Mouse (Mus musculus): ENCODE measurements at regions not wholly inside any gene's neighbourhood (a gene's known extent, or its start where the extent isn't known, plus 50 kb on each side); places are given as distances from the start of the nearest gene placed in this dataset.

DNA sequence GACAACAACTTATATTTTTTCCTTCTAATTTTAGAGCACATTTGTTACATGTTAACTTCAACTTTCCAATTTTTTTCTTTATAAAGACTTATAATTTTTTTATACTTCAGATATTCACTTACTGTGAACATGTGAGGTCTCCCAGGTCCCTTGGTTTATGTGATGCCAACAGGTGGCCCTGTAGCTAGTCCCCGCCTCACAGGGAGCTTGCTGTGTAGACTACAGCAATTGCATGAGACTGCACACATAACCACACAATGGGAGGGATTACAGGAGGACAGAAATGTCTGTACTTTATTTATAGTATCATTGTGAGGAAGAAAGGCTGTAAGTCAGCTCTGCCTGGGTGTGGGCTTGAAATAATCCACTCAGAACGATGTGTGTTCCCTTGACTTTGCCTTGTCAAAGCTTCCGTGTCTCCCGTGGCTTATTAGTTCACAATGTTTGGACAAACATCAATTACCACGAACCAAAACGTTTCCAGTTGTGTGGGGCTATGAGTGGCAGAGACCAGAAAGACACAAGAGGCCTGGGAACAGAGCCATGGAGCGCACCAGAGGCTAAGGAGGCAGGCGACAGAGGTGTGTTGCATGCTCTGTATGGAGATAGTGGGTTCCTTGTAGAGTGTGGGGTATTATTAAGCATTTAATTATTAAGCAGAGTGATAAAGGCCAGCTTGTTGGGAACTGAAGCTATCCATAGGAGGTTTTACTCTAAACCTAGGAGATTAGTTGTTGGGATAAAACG, 136.6 kb upstream of the Gm5148 start:
- no peaks in the 10 kb centered on the region for H3K36me3 ChIP-seq (ENCODE audit: control insufficient read depth, insufficient read depth, low read length)
- WGBS: 67% methylated on average over 9 of the region's 9 CpGs
- H3K4me1 ChIP-seq (ENCODE audit: control insufficient read depth, insufficient read depth, insufficient read length, low read length): no peaks in the 10 kb centered on the region
- H3K27me3 ChIP-seq (ENCODE audit: control insufficient read depth, insufficient read depth, low read length): no peaks in the 10 kb centered on the region
- no peak overlapping the region for H3K27ac ChIP-seq (ENCODE audit: insufficient read depth, low read depth, low read length)
- H3K4me3 ChIP-seq (ENCODE audit: low read depth, low read length): no peak overlapping the region
- TF ChIP-seq POLR2A (IDR thresholded peaks at IDR 0.05; ENCODE audit: low read depth, low read length) (no peak), CTCF (IDR thresholded peaks at IDR 0.05; ENCODE audit: extremely low read depth, insufficient read length, insufficient replicate concordance, low read depth, low read length) (no peak)

DNA sequence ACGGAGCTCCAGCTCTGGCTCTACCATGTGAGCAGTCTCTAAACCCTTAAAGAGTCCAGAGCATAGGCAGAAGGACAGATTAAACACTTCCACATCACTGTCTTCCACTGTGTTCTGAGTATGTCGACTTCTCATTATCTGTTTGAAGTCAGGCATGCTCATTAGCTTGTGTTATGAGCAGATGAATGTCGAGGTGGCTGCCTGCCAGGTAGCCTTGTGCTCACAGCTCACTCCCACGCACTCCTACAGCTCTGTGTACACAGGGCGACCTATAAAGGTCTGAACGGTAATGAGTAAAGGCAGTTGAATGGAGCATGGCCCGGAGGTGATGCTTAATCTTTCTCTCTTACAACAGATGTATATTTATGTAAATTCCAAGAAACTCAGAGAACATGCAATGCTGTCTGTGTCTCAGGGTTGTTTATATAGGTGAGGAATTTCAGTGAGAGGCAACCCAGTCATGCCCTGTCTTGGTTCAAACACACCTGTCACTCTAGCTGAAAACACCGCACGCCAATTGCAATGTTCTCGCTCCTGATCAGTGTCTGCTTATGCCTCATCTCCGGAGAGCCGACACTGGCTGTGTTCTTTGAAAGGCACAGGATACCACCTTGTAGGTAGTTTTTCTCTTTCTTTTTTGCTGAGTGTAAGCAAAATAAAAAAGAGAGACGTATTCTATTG, 135.9 kb upstream of the Gm5148 start:
- no peak overlapping the region for H3K4me3 ChIP-seq (ENCODE audit: low read depth, low read length)
- TF ChIP-seq CTCF (IDR thresholded peaks at IDR 0.05; ENCODE audit: extremely low read depth, insufficient read length, insufficient replicate concordance, low read depth, low read length): no peak
- no peak for TF ChIP-seq POLR2A (IDR thresholded peaks at IDR 0.05; ENCODE audit: low read depth, low read length)
- no peaks in the 10 kb centered on the region for H3K27me3 ChIP-seq (ENCODE audit: control insufficient read depth, insufficient read depth, low read length)
- H3K27ac ChIP-seq (ENCODE audit: insufficient read depth, low read depth, low read length): no peak overlapping the region
- H3K4me1 ChIP-seq (ENCODE audit: control insufficient read depth, insufficient read depth, insufficient read length, low read length): no peaks in the 10 kb centered on the region
- H3K36me3 ChIP-seq (ENCODE audit: control insufficient read depth, insufficient read depth, low read length): no peaks in the 10 kb centered on the region
- 44% methylated on average over 13 of the region's 13 CpGs for WGBS

DNA sequence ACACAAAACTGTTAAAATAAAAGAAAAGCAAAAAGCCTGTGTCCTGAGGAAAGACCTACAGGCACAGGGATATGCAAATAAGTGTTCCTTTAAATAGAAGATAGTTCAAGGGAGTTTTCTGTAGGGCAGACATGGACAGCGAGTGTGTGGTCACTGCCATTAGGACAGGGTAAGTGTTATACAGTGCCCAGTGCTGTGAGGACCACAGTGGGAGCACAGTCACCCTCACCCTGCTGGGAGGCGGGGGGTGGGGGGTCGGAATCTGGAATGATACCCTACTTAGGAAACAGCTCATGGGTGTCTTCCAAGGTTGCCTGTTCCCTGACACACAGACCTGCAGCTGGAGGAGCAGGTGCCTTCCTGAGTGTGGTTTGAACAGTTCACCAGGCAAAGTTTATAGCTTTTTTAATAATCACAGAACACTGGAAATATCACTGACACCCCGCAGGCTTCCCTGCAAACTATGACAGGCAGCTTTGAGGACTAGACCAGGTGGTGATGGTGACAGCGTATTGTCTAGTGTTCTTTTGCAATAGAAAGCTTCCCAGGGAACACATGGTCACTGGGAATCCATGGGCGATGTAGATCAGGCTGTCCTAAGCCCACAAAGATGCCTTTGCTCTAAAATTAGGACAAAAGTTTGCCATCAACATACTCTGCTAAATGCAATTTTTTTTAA, 134.5 kb upstream of the Gm5148 start:
- Histone ChIP-seq H3K4me1 (ENCODE audit: control insufficient read depth, insufficient read depth, insufficient read length, low read length) (no peaks in the 10 kb centered on the region), H3K4me3 (ENCODE audit: low read depth, low read length) (no peak overlapping the region), H3K27me3 (ENCODE audit: control insufficient read depth, insufficient read depth, low read length) (no peaks in the 10 kb centered on the region), H3K27ac (ENCODE audit: insufficient read depth, low read depth, low read length) (no peak overlapping the region), H3K36me3 (ENCODE audit: control insufficient read depth, insufficient read depth, low read length) (no peaks in the 10 kb centered on the region)
- TF ChIP-seq POLR2A (IDR thresholded peaks at IDR 0.05; ENCODE audit: low read depth, low read length): no peak
- TF ChIP-seq CTCF (IDR thresholded peaks at IDR 0.05; ENCODE audit: extremely low read depth, insufficient read length, insufficient replicate concordance, low read depth, low read length): no peak
- WGBS: 94% methylated on average over 6 of the region's 6 CpGs

DNA sequence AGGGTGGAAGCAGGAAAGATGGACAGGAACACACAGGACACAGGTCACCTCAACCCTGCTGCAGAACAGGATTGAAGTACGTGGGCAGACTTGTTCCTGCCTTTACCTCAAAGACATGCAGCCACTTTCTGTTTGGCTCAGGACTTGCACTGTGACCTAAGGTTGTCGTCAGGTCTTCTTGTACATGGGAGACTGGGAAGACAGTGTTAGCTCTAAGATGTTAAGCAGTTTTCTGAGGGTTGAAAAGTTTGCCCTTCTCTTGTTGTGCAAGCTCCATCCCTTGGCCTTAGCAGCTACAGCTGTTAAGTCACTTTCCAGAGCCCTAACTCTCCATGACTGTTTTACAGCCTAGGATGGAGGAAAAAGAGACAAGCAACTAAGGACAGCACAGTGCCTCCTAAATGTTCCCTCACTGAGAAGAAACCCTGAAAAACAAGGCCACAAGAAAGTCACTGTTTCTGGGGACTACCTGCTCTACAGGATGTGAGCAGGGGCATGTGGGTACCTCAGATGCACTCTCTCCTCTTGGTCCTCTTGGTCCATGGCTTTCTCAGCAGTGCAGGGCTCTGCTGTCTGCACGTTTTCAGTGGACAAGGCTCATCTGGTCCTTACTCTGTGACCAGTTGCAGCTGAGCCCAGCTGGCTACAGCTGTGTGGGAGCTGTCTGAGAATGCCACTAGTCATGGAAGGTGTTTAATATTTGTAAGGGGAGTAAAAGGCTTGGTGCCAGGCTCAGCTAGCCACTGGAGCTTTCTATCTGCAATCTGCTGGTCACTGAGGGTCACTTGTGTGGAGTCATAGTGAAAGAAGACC, 122.1 kb upstream of the Gm5148 start:
- no peak overlapping the region for H3K27ac ChIP-seq (ENCODE audit: insufficient read depth, low read depth, low read length)

DNA sequence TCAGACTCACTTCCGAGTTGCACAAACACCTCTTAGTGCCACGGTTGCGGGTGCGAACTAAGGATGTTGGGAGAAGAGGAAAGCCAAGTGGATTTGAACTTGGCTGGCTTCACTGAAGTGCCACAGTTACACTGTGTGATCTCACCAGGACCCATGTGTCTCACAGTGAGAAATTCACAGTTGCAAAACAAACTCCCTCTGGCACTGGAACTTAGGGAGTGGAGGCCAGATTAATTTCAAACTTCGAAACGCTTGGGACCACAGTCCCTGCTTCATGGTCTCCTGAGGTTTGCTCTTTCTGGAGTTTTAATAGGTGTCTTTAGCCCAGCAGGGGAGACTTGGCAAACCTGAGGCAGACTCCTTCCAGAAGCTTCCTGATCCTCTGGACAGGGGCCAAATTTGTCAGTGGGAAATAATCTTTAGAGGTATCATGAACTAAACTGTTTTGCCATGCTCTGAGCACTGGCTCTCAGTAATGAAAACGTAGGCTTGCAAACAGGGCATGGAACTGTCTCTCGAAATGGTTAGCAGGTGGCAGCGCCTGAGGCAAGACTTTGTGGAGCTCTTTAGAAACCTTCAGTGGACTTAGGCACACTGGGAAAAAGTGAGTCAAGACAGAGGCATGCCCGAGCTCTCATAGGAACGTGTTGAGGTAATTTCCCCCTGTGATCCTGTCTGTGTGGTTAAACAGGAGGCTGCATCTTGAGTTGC, 121.2 kb upstream of the Gm5148 start:
- Histone ChIP-seq H3K27me3 (ENCODE audit: control insufficient read depth, insufficient read depth, low read length) (no peaks in the 10 kb centered on the region), H3K36me3 (ENCODE audit: control insufficient read depth, insufficient read depth, low read length) (no peaks in the 10 kb centered on the region), H3K4me3 (ENCODE audit: low read depth, low read length) (no peak overlapping the region), H3K27ac (ENCODE audit: insufficient read depth, low read depth, low read length) (peak overlapping the region; percentile 69), H3K4me1 (ENCODE audit: control insufficient read depth, insufficient read depth, insufficient read length, low read length) (no peaks in the 10 kb centered on the region; the same call in 1 of the 2 replicates)
- WGBS: 73% methylated on average over 11 of the region's 11 CpGs
- TF ChIP-seq CTCF (IDR thresholded peaks at IDR 0.05; ENCODE audit: extremely low read depth, insufficient read length, insufficient replicate concordance, low read depth, low read length) (no peak), POLR2A (IDR thresholded peaks at IDR 0.05; ENCODE audit: low read depth, low read length) (no peak)

More for the DNA sequence above, 122.1 kb upstream of the Gm5148 start:
- no peaks in the 10 kb centered on the region for H3K36me3 ChIP-seq (ENCODE audit: control insufficient read depth, insufficient read depth, low read length)
- WGBS: 62% methylated on average over 3 of the region's 3 CpGs
- no peaks in the 10 kb centered on the region for H3K27me3 ChIP-seq (ENCODE audit: control insufficient read depth, insufficient read depth, low read length)
- H3K4me3 ChIP-seq (ENCODE audit: low read depth, low read length): no peak overlapping the region
- TF ChIP-seq CTCF (IDR thresholded peaks at IDR 0.05; ENCODE audit: extremely low read depth, insufficient read length, insufficient replicate concordance, low read depth, low read length) (no peak), POLR2A (IDR thresholded peaks at IDR 0.05; ENCODE audit: low read depth, low read length) (no peak)
- no peaks in the 10 kb centered on the region; the same call in 1 of the 2 replicates for H3K4me1 ChIP-seq (ENCODE audit: control insufficient read depth, insufficient read depth, insufficient read length, low read length)

DNA sequence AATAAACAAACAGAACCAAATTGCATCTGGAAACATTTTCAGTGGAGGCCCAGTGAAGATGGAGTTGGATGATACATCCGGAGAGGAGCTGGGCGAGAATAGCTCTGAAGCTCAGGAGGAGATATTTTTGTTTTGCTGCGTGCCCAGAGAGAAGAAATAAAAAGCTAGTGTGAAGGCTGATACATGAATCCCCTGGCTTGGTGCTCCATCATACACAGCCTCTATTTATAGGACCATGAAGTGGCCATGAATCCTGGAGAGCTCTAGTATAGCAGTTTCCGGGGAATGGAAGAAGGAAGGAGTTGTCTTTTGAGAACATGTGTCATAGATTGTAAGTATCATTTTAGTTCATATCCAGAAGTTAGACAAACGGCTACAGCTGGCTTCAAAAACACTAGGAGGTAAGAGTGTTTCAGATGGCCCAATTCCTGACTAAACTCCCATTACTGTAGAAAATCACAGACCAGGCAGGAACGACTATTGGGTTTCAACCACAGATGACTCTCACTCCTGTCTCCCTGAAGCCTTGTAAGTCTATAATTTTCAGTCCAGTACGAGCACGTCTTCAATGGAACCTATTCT, 120.5 kb upstream of the Gm5148 start:
- Histone ChIP-seq H3K27me3 (ENCODE audit: control insufficient read depth, insufficient read depth, low read length) (no peaks in the 10 kb centered on the region), H3K27ac (ENCODE audit: insufficient read depth, low read depth, low read length) (peak overlapping the region; percentile 69; the same call in 1 of the 2 replicates), H3K36me3 (ENCODE audit: control insufficient read depth, insufficient read depth, low read length) (no peaks in the 10 kb centered on the region), H3K4me1 (ENCODE audit: control insufficient read depth, insufficient read depth, insufficient read length, low read length) (no peaks in the 10 kb centered on the region; the same call in 1 of the 2 replicates), H3K4me3 (ENCODE audit: low read depth, low read length) (no peak overlapping the region)
- WGBS: 76% methylated on average over 8 of the region's 8 CpGs
- TF ChIP-seq CTCF (IDR thresholded peaks at IDR 0.05; ENCODE audit: extremely low read depth, insufficient read length, insufficient replicate concordance, low read depth, low read length) (no peak), POLR2A (IDR thresholded peaks at IDR 0.05; ENCODE audit: low read depth, low read length) (no peak)
